Mouse (Mus musculus) megakaryocyte, embryonic 14.5 days (primary cell): ENCODE measurements around the gene Gm17555.

Experiments
- FLI1 ChIP-seq: IDR thresholded peaks from 2 replicates; pipeline ENCODE4 v1.6.1; 2012; ENCODE audit warnings: low read length, inconsistent platforms, mixed read lengths
- GATA1 ChIP-seq: IDR thresholded peaks from 3 replicates; pipeline ENCODE4 v1.6.1; 2012; ENCODE audit warnings: mixed read lengths, low read length, inconsistent platforms, borderline replicate concordance

GRCm38 (mm10) chr2:126166848-126167617, 47.9 kb upstream of the Gm17555 start:
- no peak for TF ChIP-seq GATA1
- no peak for TF ChIP-seq FLI1
